9 mouse cellular contexts compared by ENCODE assay signal in the genomic region with DNA sequence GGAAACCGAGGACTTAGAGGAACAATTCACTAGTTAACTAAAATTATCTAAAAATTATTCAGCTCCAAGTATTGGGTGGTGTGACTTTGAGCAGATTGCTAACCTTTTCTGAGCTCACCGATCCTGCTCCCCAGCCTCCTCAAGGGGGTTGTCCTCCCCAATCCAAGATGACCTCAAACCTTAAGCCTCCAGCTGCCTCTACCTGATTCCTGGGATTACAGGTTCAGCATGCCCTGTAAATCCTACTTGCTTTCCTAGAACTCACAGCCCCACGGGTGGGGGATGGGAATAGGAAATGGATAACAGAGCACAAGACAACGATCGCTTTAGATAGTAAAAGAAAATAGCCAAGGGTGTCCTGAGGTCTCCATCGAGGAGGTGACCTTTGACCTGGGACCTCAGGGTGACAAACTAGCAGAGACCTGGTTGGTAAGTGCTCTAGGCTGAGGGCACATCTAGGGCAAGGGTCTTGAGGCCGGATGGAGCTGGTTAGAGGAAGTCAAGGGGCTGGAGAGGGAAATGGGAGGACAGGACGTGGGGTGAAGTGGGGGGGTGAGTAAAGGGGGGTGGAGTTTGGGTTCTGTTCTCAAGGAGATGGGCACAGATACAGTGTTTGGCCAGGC. TPM values are rescaled to one million over a fixed set of nuclear protein-coding genes. Genes with fewer than 3 reads are reported as not detected.
DNase-seq lines count a peak whose midpoint lies in the region; ATAC-seq and TF ChIP-seq lines count a peak whose summit lies in the region.
"Had no signal": no experiment of that assay in that cellular context is flagged by ENCODE, and none has a peak within 500 bp of the region (broad histone marks: within the 10 kb centered on the region; RNA-seq: fewer than 3 reads in every experiment).

No protein-coding gene starts in this region.

- 68% methylated on average over 8 of the region's 8 CpGs for WGBS in forebrain, embryonic 15.5 days
- WGBS in forebrain, postnatal 0 days = 70% methylated on average over 8 of the region's 8 CpGs
- 30% methylated on average over 8 of the region's 8 CpGs for WGBS in intestine, embryonic 16.5 days
- 30% methylated on average over 8 of the region's 8 CpGs for WGBS in liver, embryonic 14.5 days (ENCODE audit: insufficient replicate concordance)

- no peaks in the 10 kb centered on the region for H3K9me3 ChIP-seq in forebrain, embryonic 15.5 days
- H3K9me3 ChIP-seq in forebrain, postnatal 0 days (ENCODE audit: low read length) = no peaks in the 10 kb centered on the region
- H3K9me3 ChIP-seq in intestine, embryonic 16.5 days (ENCODE audit: control insufficient read depth, low read length) = no peaks in the 10 kb centered on the region
- H3K9me3 ChIP-seq in liver, embryonic 14.5 days (ENCODE audit: control insufficient read depth, low read length) = no peaks in the 10 kb centered on the region

- no peak overlapping the region for H3K27ac ChIP-seq in forebrain, embryonic 15.5 days (replicated peaks)
- no peak overlapping the region for H3K27ac ChIP-seq in forebrain, postnatal 0 days (ENCODE audit: low read depth, low read length)
- H3K27ac ChIP-seq in intestine, embryonic 16.5 days (ENCODE audit: low read length) = peak overlapping the region; percentile 88
- H3K27ac ChIP-seq in liver, embryonic 14.5 days = no peak overlapping the region

- no peak overlapping the region for H3K9ac ChIP-seq in forebrain, embryonic 15.5 days (replicated peaks)
- H3K9ac ChIP-seq in forebrain, postnatal 0 days = no peak overlapping the region
- H3K9ac ChIP-seq in intestine, embryonic 16.5 days (ENCODE audit: low read depth, low read length) = peak overlapping the region; percentile 58
- no peak overlapping the region for H3K9ac ChIP-seq in liver, embryonic 14.5 days (replicated peaks)

- H3K27me3 ChIP-seq in forebrain, embryonic 15.5 days = no peaks in the 10 kb centered on the region
- no peaks in the 10 kb centered on the region for H3K27me3 ChIP-seq in forebrain, postnatal 0 days (ENCODE audit: insufficient read depth, low read length)
- no peaks in the 10 kb centered on the region for H3K27me3 ChIP-seq in intestine, embryonic 16.5 days (replicated peaks; ENCODE audit: control insufficient read depth, insufficient read depth, low read length)
- H3K27me3 ChIP-seq in liver, embryonic 14.5 days (ENCODE audit: control insufficient read depth, insufficient read depth, low read length) = peaks cover 16% of the 10 kb centered on the region

- 0 out of 2 replicates have a peak, but pooled peaks cover 4% of the 10 kb centered on the region for H3K4me1 ChIP-seq in forebrain, embryonic 15.5 days
- no peaks in the 10 kb centered on the region for H3K4me1 ChIP-seq in forebrain, postnatal 0 days (ENCODE audit: insufficient read depth)
- H3K4me1 ChIP-seq in intestine, embryonic 16.5 days (ENCODE audit: control insufficient read depth, insufficient read depth, low read length) = peaks cover 62% of the 10 kb centered on the region
- H3K4me1 ChIP-seq in liver, embryonic 14.5 days (replicated peaks; ENCODE audit: control insufficient read depth in 2 of 2, insufficient read depth in 2 of 2, low read length in 1 of 2) = peaks cover 0 to 26% of the 10 kb centered on the region in 2 experiments; a peak in 2 of 4 replicates

- 0 out of 2 replicates have a peak, but pooled peaks have one; percentile 31 for ATAC-seq in forebrain, embryonic 15.5 days (replicated peaks)
- no peak for ATAC-seq in forebrain, postnatal 0 days
- ATAC-seq in intestine, embryonic 16.5 days = no peak; the same call in 1 of the 2 replicates
- ATAC-seq in liver, embryonic 14.5 days (ENCODE audit: insufficient read depth) = peak; percentile 43
- no peak for ATAC-seq in frontal cortex, adult (ENCODE audit: low TSS enrichment)

- intact Hi-C loops in left cerebral cortex, postnatal 14 days (cut with DNase I) = no loop called here

- DNase-seq in forebrain, postnatal 0 days = no peak
- DNase-seq in ZHBTc4 (ENCODE audit: low read depth, low spot score) = peak; percentile 51
- no peak for DNase-seq in liver, embryonic 14.5 days (ENCODE audit: low read depth in 3 of 3, low spot score in 3 of 3)
- no peak for DNase-seq in left cerebral cortex, postnatal 14 days (ENCODE audit: low spot score in 2 of 2)
- no peak for DNase-seq in spleen, postnatal 4 days (ENCODE audit: low spot score in 2 of 2)
- DNase-seq: cerebellum, adult 2 months had no signal

- TF ChIP-seq EP300 in liver, embryonic 14.5 days (IDR thresholded peaks at IDR 0.05; ENCODE audit: low read depth) = no peak

- no peaks in the 10 kb centered on the region for H3K36me3 ChIP-seq in forebrain, embryonic 15.5 days
- H3K36me3 ChIP-seq in forebrain, postnatal 0 days (ENCODE audit: insufficient read depth) = no peaks in the 10 kb centered on the region
- no peaks in the 10 kb centered on the region for H3K36me3 ChIP-seq in intestine, embryonic 16.5 days (ENCODE audit: control insufficient read depth, insufficient read depth, low read length)
- no peaks in the 10 kb centered on the region for H3K36me3 ChIP-seq in liver, embryonic 14.5 days (replicated peaks; ENCODE audit: control insufficient read depth, insufficient read depth, low read depth)

- H3K4me3 ChIP-seq in forebrain, embryonic 15.5 days = no peak overlapping the region
- H3K4me3 ChIP-seq in forebrain, postnatal 0 days (ENCODE audit: low read depth, low read length) = no peak overlapping the region
- H3K4me3 ChIP-seq in intestine, embryonic 16.5 days (ENCODE audit: low read length) = no peak overlapping the region
- no peak overlapping the region for H3K4me3 ChIP-seq in liver, embryonic 14.5 days (ENCODE audit: insufficient read depth in 1 of 2, low read depth in 2 of 2, low read length in 2 of 2)

- no peak overlapping the region for H3K4me2 ChIP-seq in forebrain, embryonic 15.5 days (replicated peaks)
- H3K4me2 ChIP-seq in forebrain, postnatal 0 days (ENCODE audit: low read depth) = no peak overlapping the region
- H3K4me2 ChIP-seq in intestine, embryonic 16.5 days (ENCODE audit: low read depth, low read length) = 0 out of 2 replicates have a peak overlapping the region, but pooled peaks have one; percentile 13
- H3K4me2 ChIP-seq in liver, embryonic 14.5 days (ENCODE audit: low read depth) = no peak overlapping the region

- no peak for TF ChIP-seq CTCF in forebrain, postnatal 0 days (IDR thresholded peaks at IDR 0.05; ENCODE audit: low read depth)
- no peak for TF ChIP-seq CTCF in liver, embryonic 14.5 days (IDR thresholded peaks at IDR 0.05; ENCODE audit: low read depth)

RNA-seq across cellular contexts. Expression of gene Id1, which starts 6.9 kb away (rescaled TPM):
- 26.3 and 32.0 TPM in 2 replicates for polyA plus RNA-seq in forebrain, embryonic 15.5 days (2015; fragmentation: Nextera tagmentation; extraction: Ambion mirVana)
- total RNA-seq in forebrain, postnatal 0 days (2014; rRNA removed) = 58.8 and 70.5 TPM in 2 replicates
- polyA plus RNA-seq in forebrain, postnatal 0 days (2015; fragmentation: Nextera tagmentation; extraction: Ambion mirVana) = 59.8 and 71.3 TPM in 2 replicates
- 96.1 and 107 TPM in 2 replicates for polyA plus RNA-seq in intestine, embryonic 16.5 days (2015; fragmentation: Nextera tagmentation; extraction: Ambion mirVana)
- polyA plus RNA-seq in liver, embryonic 14.5 days (2012; rRNA removed) = 45.6 and 50.6 TPM in 2 replicates
- polyA plus RNA-seq in liver, embryonic 14.5 days (2014; fragmentation: Nextera tagmentation; extraction: Ambion mirVana) = 20.7 and 22.6 TPM in 2 replicates
- 10 to 100 TPM; 19.5 to 26.4 TPM for total RNA-seq in left cerebral cortex, postnatal 14 days (2021)

RNA-seq across cellular contexts. Expression of gene Cox4i2, which starts 24.8 kb away (rescaled TPM):
- 4.3 and 4.4 TPM in 2 replicates for polyA plus RNA-seq in forebrain, embryonic 15.5 days (2015; fragmentation: Nextera tagmentation; extraction: Ambion mirVana)
- 4.3 TPM in 2 replicates for total RNA-seq in forebrain, postnatal 0 days (2014; rRNA removed)
- 4.4 and 5.4 TPM in 2 replicates for polyA plus RNA-seq in forebrain, postnatal 0 days (2015; fragmentation: Nextera tagmentation; extraction: Ambion mirVana)
- polyA plus RNA-seq in intestine, embryonic 16.5 days (2015; fragmentation: Nextera tagmentation; extraction: Ambion mirVana) = 14.8 and 15.3 TPM in 2 replicates
- polyA plus RNA-seq in liver, embryonic 14.5 days (2012; rRNA removed) = 0.51 and 0.92 TPM in 2 replicates
- polyA plus RNA-seq in liver, embryonic 14.5 days (2014; fragmentation: Nextera tagmentation; extraction: Ambion mirVana) = 0.47 and 0.51 TPM in 2 replicates
- total RNA-seq in left cerebral cortex, postnatal 14 days (2021) = 1 to 10 TPM; 2.3 to 2.8 TPM

RNA-seq across cellular contexts. Expression of gene Mcts2, which starts 42.3 kb away (rescaled TPM):
- polyA plus RNA-seq in forebrain, embryonic 15.5 days (2015; fragmentation: Nextera tagmentation; extraction: Ambion mirVana) = 33.6 and 34.4 TPM in 2 replicates
- total RNA-seq in forebrain, postnatal 0 days (2014; rRNA removed) = 21.5 and 30.8 TPM in 2 replicates
- polyA plus RNA-seq in forebrain, postnatal 0 days (2015; fragmentation: Nextera tagmentation; extraction: Ambion mirVana) = 26.6 and 29.9 TPM in 2 replicates
- polyA plus RNA-seq in intestine, embryonic 16.5 days (2015; fragmentation: Nextera tagmentation; extraction: Ambion mirVana) = 18.9 and 25.1 TPM in 2 replicates
- polyA plus RNA-seq in liver, embryonic 14.5 days (2012; rRNA removed) = 4.3 and 10.3 TPM in 2 replicates
- 14.7 and 15.2 TPM in 2 replicates for polyA plus RNA-seq in liver, embryonic 14.5 days (2014; fragmentation: Nextera tagmentation; extraction: Ambion mirVana)
- 10 to 100 TPM; 17.9 to 20.4 TPM for total RNA-seq in left cerebral cortex, postnatal 14 days (2021)

RNA-seq across cellular contexts. Expression of gene H13, which starts 59.9 kb away (rescaled TPM):
- polyA plus RNA-seq in forebrain, embryonic 15.5 days (2015; fragmentation: Nextera tagmentation; extraction: Ambion mirVana) = 159 and 164 TPM in 2 replicates
- total RNA-seq in forebrain, postnatal 0 days (2014; rRNA removed) = 121 and 177 TPM in 2 replicates
- 165 and 166 TPM in 2 replicates for polyA plus RNA-seq in forebrain, postnatal 0 days (2015; fragmentation: Nextera tagmentation; extraction: Ambion mirVana)
- 116 and 119 TPM in 2 replicates for polyA plus RNA-seq in intestine, embryonic 16.5 days (2015; fragmentation: Nextera tagmentation; extraction: Ambion mirVana)
- 24.1 and 27.4 TPM in 2 replicates for polyA plus RNA-seq in liver, embryonic 14.5 days (2012; rRNA removed)
- polyA plus RNA-seq in liver, embryonic 14.5 days (2014; fragmentation: Nextera tagmentation; extraction: Ambion mirVana) = 38.1 and 39.4 TPM in 2 replicates
- 10 to 100 TPM; 90.8 to 90.9 TPM for total RNA-seq in left cerebral cortex, postnatal 14 days (2021)

Comparison
In these comparisons a context has a peak if more than half of its experiments do, and no peak if none do; other contexts are left out.
1. ATAC-seq: peak in forebrain, embryonic 15.5 days (single experiment) and liver, embryonic 14.5 days (single experiment); none in forebrain, postnatal 0 days (single experiment), intestine, embryonic 16.5 days (single experiment) and frontal cortex, adult (single experiment).